Mouse (Mus musculus): ENCODE measurements around the gene Foxc1. TPM values are rescaled to one million over a fixed set of nuclear protein-coding genes. Genes with fewer than 3 reads are reported as not detected.

Gene Foxc1
- total and polyA plus RNA-seq, 3 experiments, result 0.01 TPM; not detected in 2

- peak overlapping the region; percentile 51 to 67 for H3K4me3 ChIP-seq (ENCODE audit: control insufficient read depth in 1 of 2, insufficient read depth in 1 of 2, low read depth in 2 of 2, low read length in 2 of 2)
- no peaks in the 10 kb centered on the region for H3K9me3 ChIP-seq (replicated peaks; ENCODE audit: insufficient read depth, low read length)
- peaks cover 0 to 2% of the 10 kb centered on the region in 2 experiments; a peak in 1 of 4 replicates for H3K36me3 ChIP-seq (ENCODE audit: control insufficient read depth in 1 of 2, insufficient read depth in 2 of 2, low read length in 2 of 2)
- peak overlapping the region; percentile 19; the same call in 1 of the 2 replicates for H3K9ac ChIP-seq (ENCODE audit: control insufficient read depth, low read depth, low read length, poor library complexity, severe bottlenecking)
- peak; percentile 82 for DNase-seq (ENCODE audit: low read depth, low spot score)
- no peaks in the 10 kb centered on the region for H3K79me2 ChIP-seq (ENCODE audit: control insufficient read depth, insufficient read depth, low read length, poor library complexity)
- TF ChIP-seq MXI1 (IDR thresholded peaks at IDR 0.05; ENCODE audit: low read depth, low read length), result peak; percentile 63; the same call in 1 of the 2 replicates
- TF ChIP-seq ZC3H11A (IDR thresholded peaks at IDR 0.05; ENCODE audit: low read depth, low read length), result peak; percentile 98
- TF ChIP-seq SIN3A (IDR thresholded peaks at IDR 0.05; ENCODE audit: low read length), result 0 out of 2 replicates have a peak, but pooled peaks have one; percentile 36
- TF ChIP-seq SMC3 (IDR thresholded peaks at IDR 0.05; ENCODE audit: low read depth, low read length), result peak; percentile 97
- TF ChIP-seq USF2 (IDR thresholded peaks at IDR 0.05; ENCODE audit: borderline replicate concordance in 1 of 2, insufficient read depth in 1 of 2, low read depth in 1 of 2, low read length in 2 of 2), result no peak
- TF ChIP-seq CHD1 (IDR thresholded peaks at IDR 0.05; ENCODE audit: low read depth, low read length), result no peak
- TF ChIP-seq MYB (IDR thresholded peaks at IDR 0.05; ENCODE audit: low read depth, low read length), result 0 out of 2 replicates have a peak, but pooled peaks have one; percentile 4
- TF ChIP-seq MAZ (IDR thresholded peaks at IDR 0.05; ENCODE audit: low read depth, low read length), result 0 out of 2 replicates have a peak, but pooled peaks have one; percentile 43
- peak; percentile 95 to 99 (median 97) for TF ChIP-seq CTCF (IDR thresholded peaks at IDR 0.05 in 2 of 3, conservative IDR thresholded peaks at IDR 0.05 in 1 of 3; ENCODE audit: control insufficient read depth in 1 of 3, insufficient read depth in 1 of 3, low read depth in 2 of 3, low read length in 3 of 3, poor library complexity in 1 of 3, severe bottlenecking in 1 of 3)
- peaks cover 0 to 6% of the 10 kb centered on the region in 2 experiments; a peak in 2 of 4 replicates for H3K4me1 ChIP-seq (ENCODE audit: control insufficient read depth in 1 of 2, insufficient read depth in 2 of 2, low read length in 2 of 2)
- no peaks in the 10 kb centered on the region; a peak in 1 of 4 replicates for H3K27me3 ChIP-seq (ENCODE audit: control insufficient read depth in 1 of 2, insufficient read depth in 2 of 2, low read length in 2 of 2)
- H3K27ac ChIP-seq (ENCODE audit: control insufficient read depth, low read depth, low read length), result no peak overlapping the region
Observed at GRCm38 (mm10) chr13:31792480-31793132, 13.8 kb upstream of the Foxc1 start.

GRCm38 (mm10) chr13:31793163-31793562 is 13.3 kb upstream of the Foxc1 start:
- TF ChIP-seq BHLHE40 (IDR thresholded peaks at IDR 0.05; ENCODE audit: borderline replicate concordance, low read depth, low read length) (no peak), SIN3A (IDR thresholded peaks at IDR 0.05; ENCODE audit: low read length) (0 out of 2 replicates have a peak, but pooled peaks have one; percentile 9), EP300 (IDR thresholded peaks at IDR 0.05; ENCODE audit: low read depth in 1 of 2, low read length in 2 of 2) (0 out of 4 replicates have a peak, but pooled peaks of 1 of the 2 experiments have one; percentile 10), TAL1 (IDR thresholded peaks at IDR 0.05; ENCODE audit: low read length) (no peak)
- H3K36me3 ChIP-seq (ENCODE audit: control insufficient read depth in 1 of 2, insufficient read depth in 2 of 2, low read length in 2 of 2), result peaks cover 0 to 2% of the 10 kb centered on the region in 2 experiments; a peak in 1 of 4 replicates
- H3K79me2 ChIP-seq (ENCODE audit: control insufficient read depth, insufficient read depth, low read length, poor library complexity), result no peaks in the 10 kb centered on the region
- peaks cover 0 to 6% of the 10 kb centered on the region in 2 experiments; a peak in 2 of 4 replicates for H3K4me1 ChIP-seq (ENCODE audit: control insufficient read depth in 1 of 2, insufficient read depth in 2 of 2, low read length in 2 of 2)
- H3K9me3 ChIP-seq (replicated peaks; ENCODE audit: insufficient read depth, low read length), result no peaks in the 10 kb centered on the region
- no peak overlapping the region for H3K27ac ChIP-seq (ENCODE audit: control insufficient read depth, low read depth, low read length)
- DNase-seq (ENCODE audit: low read depth, low spot score), result peak; percentile 42
- H3K4me3 ChIP-seq (ENCODE audit: control insufficient read depth in 1 of 2, insufficient read depth in 1 of 2, low read depth in 2 of 2, low read length in 2 of 2), result peak overlapping the region; percentile 51 to 67
- H3K9ac ChIP-seq (ENCODE audit: control insufficient read depth, low read depth, low read length, poor library complexity, severe bottlenecking), result peak overlapping the region; percentile 19; the same call in 1 of the 2 replicates
- no peaks in the 10 kb centered on the region; a peak in 1 of 4 replicates for H3K27me3 ChIP-seq (ENCODE audit: control insufficient read depth in 1 of 2, insufficient read depth in 2 of 2, low read length in 2 of 2)
